Mouse (Mus musculus): ENCODE data around the gene Actbl2.

The Actbl2 gene

DNA sequence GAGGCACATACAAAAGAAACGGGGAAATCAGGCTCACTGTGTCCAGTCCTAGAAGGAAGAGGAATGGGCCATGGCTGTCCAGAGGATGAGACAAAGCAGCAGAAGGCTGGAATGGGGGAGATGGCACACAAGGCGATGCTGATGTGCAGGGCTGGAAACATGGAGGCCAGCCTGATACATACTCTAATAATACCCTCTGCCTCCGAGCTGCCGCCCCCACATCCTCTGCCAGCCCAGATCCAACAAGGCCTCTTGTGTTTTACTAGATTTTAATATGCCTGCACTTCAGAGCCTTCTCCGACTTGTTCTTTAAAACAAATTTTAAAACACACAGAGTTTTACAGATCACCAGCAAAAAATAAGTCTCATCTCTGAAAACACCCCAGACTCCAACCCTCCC lies 14.2 kb downstream of the Actbl2 start:
- in situ Hi-C loops (cut with MboI; ENCODE audit: low sequenced_read_pairs), result no loop called here

DNA sequence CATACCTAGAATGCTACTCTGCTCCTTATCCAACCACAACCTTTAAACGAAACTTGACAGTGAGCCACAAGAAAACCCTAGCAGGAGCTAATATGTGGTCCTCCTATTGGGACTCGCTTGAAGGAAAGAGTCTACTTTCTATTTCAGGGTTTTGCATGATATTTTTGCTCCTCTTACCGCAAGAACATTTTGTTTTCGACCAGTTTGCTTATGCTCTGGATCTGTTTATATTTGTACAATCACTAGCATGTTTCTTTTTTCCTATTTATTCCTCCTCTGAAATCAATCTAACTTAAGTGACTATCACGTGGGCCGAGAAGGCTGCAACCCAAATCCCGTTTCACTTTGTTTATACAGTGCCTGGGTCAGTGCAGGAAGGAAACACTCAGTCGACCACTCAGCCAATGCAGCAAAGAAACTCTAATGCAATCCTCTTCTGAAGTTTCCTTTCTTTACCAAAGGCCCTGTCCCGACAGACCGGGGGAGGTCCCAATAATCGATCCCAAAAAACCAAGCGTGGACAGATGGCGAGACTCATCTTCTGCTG lies 15.0 kb downstream of the Actbl2 start:
- in situ Hi-C loops (cut with MboI; ENCODE audit: low sequenced_read_pairs), result no loop called here

DNA sequence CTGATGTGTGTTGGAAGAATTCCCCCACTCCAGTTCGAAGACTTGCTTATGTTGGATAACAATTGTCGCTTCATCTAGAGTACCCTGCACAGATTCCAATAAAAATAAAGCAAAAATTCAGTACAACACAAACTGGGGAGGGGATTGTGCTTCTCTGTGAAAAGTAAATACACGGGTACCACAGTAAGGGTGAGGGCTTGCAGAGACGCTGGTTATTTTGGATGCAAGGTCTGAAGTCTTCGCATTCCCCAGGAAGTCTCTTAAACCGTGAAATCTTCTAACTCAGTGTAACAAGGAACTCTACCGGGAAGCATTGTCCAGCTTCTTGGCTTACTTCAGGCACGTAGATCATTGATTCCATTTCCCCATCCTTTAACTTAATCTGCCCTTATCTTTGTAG lies 17.1 kb downstream of the Actbl2 start:
- in situ Hi-C loops (cut with MboI; ENCODE audit: low sequenced_read_pairs), result no loop called here

DNA sequence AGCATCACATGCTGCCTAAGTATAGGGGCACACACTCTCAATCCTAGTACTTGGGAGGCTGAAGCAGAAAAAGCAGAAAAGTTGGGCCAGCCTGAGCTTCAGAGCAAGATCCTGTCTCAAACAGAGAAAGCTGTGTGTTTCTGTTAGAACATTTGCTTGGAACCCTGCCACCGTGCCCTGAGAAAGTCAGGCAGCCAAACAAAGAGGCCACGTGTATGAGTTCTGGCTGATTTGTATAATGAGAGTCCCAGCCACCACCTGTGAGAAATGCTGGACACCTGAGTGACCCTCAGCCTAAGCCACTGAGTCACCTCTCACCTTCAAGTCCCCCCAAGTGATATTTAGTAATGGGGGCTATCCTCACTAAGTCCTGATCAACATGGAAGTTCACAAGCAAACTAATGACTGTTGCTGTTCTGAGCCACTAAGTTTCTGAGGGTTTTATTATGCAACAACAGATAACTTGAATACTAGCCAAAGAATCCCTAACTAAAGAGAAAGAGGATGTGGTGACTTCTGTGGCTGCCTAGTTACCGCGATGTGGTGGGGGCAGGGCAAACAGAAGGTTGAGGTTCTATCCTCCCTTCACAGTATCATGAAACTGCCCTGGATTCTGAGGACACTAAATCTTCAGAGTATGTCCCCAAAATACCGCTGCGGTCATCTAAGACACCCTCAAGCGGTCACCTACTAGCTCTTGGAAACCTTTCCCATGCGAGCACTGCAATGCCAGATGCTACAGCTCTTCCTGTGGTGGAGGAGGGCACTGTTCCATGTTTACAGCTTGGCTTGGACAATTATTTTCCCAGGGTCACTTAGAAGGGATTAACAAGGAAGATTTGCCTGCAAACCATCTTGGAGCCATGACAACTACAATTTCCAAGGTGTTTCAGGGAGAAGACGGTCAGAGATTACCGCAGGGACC lies 31.9 kb downstream of the Actbl2 start:
- in situ Hi-C loops (cut with MboI; ENCODE audit: low sequenced_read_pairs), result no loop called here

- in situ Hi-C loops (cut with MboI; ENCODE audit: low sequenced_read_pairs), result no loop called here
Observed at GRCm38 (mm10) chr13:111291161-111291957, 36.5 kb downstream of the Actbl2 start.

DNA sequence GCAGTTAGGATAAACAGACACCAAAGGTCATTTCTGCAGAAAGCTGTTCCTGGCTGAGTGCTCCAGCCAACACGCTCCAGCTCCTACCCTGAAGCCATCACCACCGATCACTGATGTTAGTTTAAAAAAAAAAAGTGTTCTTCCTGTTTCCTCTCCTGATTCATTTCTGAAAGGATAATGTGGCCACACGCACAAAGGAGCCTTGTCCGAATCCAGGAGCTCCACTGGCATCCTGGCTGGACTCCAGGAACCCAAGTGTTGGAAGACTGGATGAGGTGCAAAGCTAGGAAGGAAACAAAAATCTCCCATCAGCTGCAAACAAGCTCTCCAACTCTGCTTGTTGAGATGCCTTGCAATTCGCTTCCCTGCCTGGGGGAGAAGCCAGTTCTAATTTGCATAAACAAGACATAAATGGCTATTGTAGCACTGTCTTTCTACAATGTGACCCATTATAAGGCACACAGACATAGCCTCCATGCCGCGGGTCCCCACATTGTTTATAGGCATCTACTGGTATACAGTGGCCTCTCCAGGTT lies 37.2 kb downstream of the Actbl2 start:
- in situ Hi-C loops (cut with MboI; ENCODE audit: low sequenced_read_pairs), result no loop called here

- in situ Hi-C loops (cut with MboI; ENCODE audit: low sequenced_read_pairs), result no loop called here
Observed at GRCm38 (mm10) chr13:111293478-111293877, 38.7 kb downstream of the Actbl2 start.

DNA sequence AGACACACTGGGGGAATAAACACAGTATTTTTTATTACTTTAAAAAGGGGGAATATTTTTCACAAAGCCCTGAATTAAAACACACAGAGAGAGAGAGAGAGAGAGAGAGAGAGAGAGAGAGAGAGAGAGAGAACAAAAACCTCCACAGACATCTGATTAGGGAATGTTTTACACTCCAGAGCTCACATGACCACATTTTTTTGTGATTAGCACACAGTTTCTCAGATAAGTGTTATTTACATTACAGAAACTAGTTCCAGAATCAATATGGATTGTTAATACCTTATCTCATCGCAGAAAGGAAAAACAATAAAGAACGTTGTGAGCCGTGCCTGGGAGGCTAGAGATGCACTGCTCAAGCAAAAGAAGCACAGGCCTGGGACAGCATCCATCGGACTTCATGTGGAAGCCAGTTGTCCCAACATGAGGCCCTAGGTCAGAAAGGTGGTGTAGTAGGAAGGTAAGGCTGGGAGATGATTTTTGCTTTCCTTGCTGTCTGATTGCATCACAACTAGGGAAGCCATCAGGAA lies 40.2 kb downstream of the Actbl2 start:
- in situ Hi-C loops (cut with MboI; ENCODE audit: low sequenced_read_pairs), result no loop called here

- in situ Hi-C loops (cut with MboI; ENCODE audit: low sequenced_read_pairs), result no loop called here
Observed at GRCm38 (mm10) chr13:111296029-111296428, 41.2 kb downstream of the Actbl2 start.

GRCm38 (mm10) chr13:111297614-111298013 lies 42.8 kb downstream of the Actbl2 start:
- in situ Hi-C loops (cut with MboI; ENCODE audit: low sequenced_read_pairs), result no loop called here

DNA sequence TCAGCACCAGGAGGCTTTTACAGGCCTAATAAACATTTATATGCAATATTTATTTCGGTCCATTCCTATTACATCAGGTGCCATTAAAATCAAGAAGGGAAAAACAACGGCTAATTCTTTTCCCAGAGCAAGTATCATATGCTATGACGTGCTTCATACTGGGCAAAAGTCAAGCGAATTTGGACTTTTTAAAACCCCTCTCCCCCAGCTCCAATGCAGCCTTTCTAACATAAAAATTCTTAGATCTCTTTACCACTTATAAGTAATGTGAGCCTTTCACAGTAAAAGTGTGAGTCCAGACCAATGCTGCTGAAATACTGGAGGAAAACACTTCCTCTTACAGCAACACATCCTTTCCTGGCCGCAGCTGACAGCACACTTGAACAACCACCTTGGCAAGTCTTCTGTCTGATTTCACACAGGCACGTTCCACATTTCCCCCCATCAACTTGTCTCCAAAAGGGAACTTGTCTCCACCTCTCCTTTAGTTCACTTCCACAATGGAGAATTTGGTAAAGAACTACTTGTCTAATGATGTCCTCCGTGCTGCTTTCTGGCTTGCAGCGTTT lies 44.4 kb downstream of the Actbl2 start:
- in situ Hi-C loops (cut with MboI; ENCODE audit: low sequenced_read_pairs), result no loop called here

DNA sequence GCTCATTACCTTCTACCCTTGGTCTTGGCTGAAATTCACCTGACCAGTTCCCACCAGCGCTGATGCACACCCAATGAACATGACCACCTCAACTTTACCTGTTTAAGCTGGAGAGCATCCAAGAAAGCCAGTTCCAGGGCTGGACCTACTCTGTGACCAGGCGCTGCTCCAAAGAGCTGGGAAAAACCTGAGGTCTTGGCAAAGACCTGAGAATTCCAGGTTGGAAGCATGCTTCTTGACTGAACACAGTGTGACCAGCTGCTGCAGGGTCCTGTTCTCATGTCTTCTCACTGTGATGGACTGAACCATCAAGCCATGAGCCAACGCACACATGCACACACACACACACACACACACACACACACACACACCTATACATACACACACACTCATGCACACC lies 46.0 kb downstream of the Actbl2 start:
- in situ Hi-C loops (cut with MboI; ENCODE audit: low sequenced_read_pairs), result no loop called here

DNA sequence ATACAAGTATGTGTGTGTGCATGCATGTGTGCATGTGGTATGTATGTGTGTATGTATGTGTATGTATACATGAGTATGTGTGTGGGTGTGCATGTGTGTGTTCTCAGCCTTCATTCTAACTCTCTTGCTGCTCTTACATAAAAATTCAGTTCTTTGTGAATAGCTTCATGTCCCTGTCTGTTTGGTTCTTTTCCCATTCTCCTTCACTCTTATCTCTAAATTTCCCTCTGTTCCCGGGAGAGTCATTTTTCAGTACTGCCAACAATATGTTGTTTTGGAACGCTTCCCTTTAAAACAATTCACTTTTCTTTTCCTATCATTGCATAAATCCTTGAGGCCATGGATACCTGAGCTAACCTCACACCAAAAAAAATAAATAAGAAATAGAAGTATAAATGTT lies 46.6 kb downstream of the Actbl2 start:
- in situ Hi-C loops (cut with MboI; ENCODE audit: low sequenced_read_pairs), result no loop called here

DNA sequence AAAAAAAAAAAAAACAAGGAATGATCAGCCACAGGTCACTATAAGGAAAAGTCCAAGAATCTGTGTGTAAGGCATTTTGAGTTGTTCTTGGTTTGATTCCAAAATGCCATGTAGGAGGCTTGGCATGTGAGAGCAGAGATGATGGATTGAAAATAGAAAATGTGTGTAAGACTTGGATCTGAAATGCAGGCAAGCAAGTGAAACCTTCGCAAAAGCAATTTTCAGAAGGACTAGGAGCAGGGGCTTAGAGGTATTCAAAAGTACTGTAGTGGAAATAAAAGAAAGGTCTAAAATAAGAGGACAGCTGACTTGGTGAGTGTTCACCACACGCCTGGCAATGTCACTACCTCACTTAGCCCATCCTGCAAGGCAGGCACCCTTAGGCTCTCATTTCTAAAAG lies 49.4 kb downstream of the Actbl2 start:
- in situ Hi-C loops (cut with MboI; ENCODE audit: low sequenced_read_pairs), result no loop called here

- in situ Hi-C loops (cut with MboI; ENCODE audit: low sequenced_read_pairs), result no loop called here
Observed at GRCm38 (mm10) chr13:111304736-111305135, 49.9 kb downstream of the Actbl2 start.

Data from CH12F3 (cell line).